Mouse (Mus musculus) CH12.LX (cell line): ENCODE results near the gene Ccdc84. TPM values are rescaled to one million over a fixed set of nuclear protein-coding genes. Genes with fewer than 3 reads are reported as not detected.

ENCODE experiments used
- DNase-seq: peaks from one replicate; pipeline ENCODE4 v3.0.0-alpha.2; 2013; ENCODE audit errors: extremely low read depth
- H3K27ac ChIP-seq: 2 replicates; pipeline ENCODE4 v1.5.1; 2012; ENCODE audit warnings: low read depth, mild to moderate bottlenecking, control low read depth, moderate library complexity; ENCODE audit not compliant: insufficient read depth
- H3K27me3 ChIP-seq: replicated peaks from 2 replicates; pipeline ENCODE3; 2012; ENCODE audit warnings: inconsistent platforms
- H3K36me3 ChIP-seq, 2 experiments: replicated peaks in 1 of 2; 2 replicates each; pipeline versions ENCODE3 to v1.6.1; 2012; ENCODE audit warnings: inconsistent platforms in 1 of 2, low read length in 1 of 2, mild to moderate bottlenecking in 1 of 2, mixed read lengths in 1 of 2, moderate library complexity in 1 of 2; ENCODE audit not compliant: control insufficient read depth in 1 of 2, insufficient read depth in 1 of 2
- H3K4me1 ChIP-seq, 2 experiments: 2 replicates each; pipeline ENCODE4 v1.6.1; 2012; ENCODE audit warnings: inconsistent platforms in 1 of 2, moderate library complexity in 1 of 2; ENCODE audit not compliant: insufficient read depth in 2 of 2, control insufficient read depth in 1 of 2
- H3K4me2 ChIP-seq: 2 replicates; pipeline ENCODE4 v1.6.1; 2012; ENCODE audit warnings: low read depth, mild to moderate bottlenecking, control low read depth; ENCODE audit not compliant: poor library complexity, insufficient read depth, severe bottlenecking
- H3K4me3 ChIP-seq, 3 experiments: fragments of 150-350 bp in 1 of 3; sonication (generic) in 1 of 3; replicated peaks in 1 of 3; 2 replicates each; pipeline versions ENCODE3 to v1.5.1; 2011 to 2012; ENCODE audit warnings: low read depth in 2 of 3, low read length in 2 of 3, mild to moderate bottlenecking in 2 of 3, moderate library complexity in 2 of 3, control low read depth in 1 of 3, improper control_type of control experiment in 1 of 3, inconsistent platforms in 1 of 3, mixed read lengths in 1 of 3; ENCODE audit not compliant: poor library complexity in 1 of 3
- H3K79me2 ChIP-seq: replicated peaks from 2 replicates; pipeline ENCODE4 v1.6.1; 2012; ENCODE audit warnings: mild to moderate bottlenecking, moderate library complexity; ENCODE audit not compliant: control insufficient read depth, poor library complexity, insufficient read depth, severe bottlenecking; ENCODE audit errors: extremely low read depth
- H3K9ac ChIP-seq: 2 replicates; pipeline ENCODE4 v1.6.1; 2012; ENCODE audit warnings: low read depth, mild to moderate bottlenecking, control low read depth, moderate library complexity; ENCODE audit not compliant: insufficient read depth
- H3K9me3 ChIP-seq: replicated peaks from 2 replicates; pipeline ENCODE3; 2012; ENCODE audit warnings: low read length, inconsistent platforms, mixed read lengths
- BHLHE40 ChIP-seq: IDR thresholded peaks from 2 replicates; pipeline ENCODE4 v1.6.1; 2011; ENCODE audit warnings: mild to moderate bottlenecking, low read depth, low read length, improper control_type of control experiment
- CHD1 ChIP-seq: IDR thresholded peaks from 2 replicates; pipeline ENCODE4 v1.6.1; 2012; ENCODE audit warnings: low read depth, low read length, improper control_type of control experiment, inconsistent platforms
- CHD2 ChIP-seq: IDR thresholded peaks from 2 replicates; pipeline ENCODE4 v1.6.1; 2011; ENCODE audit warnings: low read length, improper control_type of control experiment
- CTCF ChIP-seq, 2 experiments: IDR thresholded peaks in 1 of 2; conservative IDR thresholded peaks in 1 of 2; 2 replicates each; pipeline ENCODE4 v1.5.1; 2011 to 2012; ENCODE audit warnings: low read depth in 2 of 2, low read length in 2 of 2, improper control_type of control experiment in 1 of 2, inconsistent platforms in 1 of 2, mild to moderate bottlenecking in 1 of 2, moderate library complexity in 1 of 2
- E2F4 ChIP-seq: IDR thresholded peaks from 2 replicates; pipeline ENCODE4 v1.6.1; 2011; ENCODE audit warnings: low read depth, low read length, improper control_type of control experiment; ENCODE audit not compliant: insufficient replicate concordance
- ELF1 ChIP-seq: IDR thresholded peaks from 2 replicates; pipeline ENCODE4 v1.6.1; 2014; ENCODE audit warnings: low read depth, mild to moderate bottlenecking, inconsistent platforms, low read length, improper control_type of control experiment
- EP300 ChIP-seq: IDR thresholded peaks from 2 replicates; pipeline ENCODE4 v1.6.1; 2011; ENCODE audit warnings: low read length, improper control_type of control experiment
- GABPA ChIP-seq: IDR thresholded peaks from 2 replicates; pipeline ENCODE4 v1.6.1; 2012; ENCODE audit warnings: low read depth, low read length, improper control_type of control experiment, inconsistent platforms; ENCODE audit not compliant: insufficient replicate concordance
- IRF4 ChIP-seq: IDR thresholded peaks from 2 replicates; pipeline ENCODE4 v1.6.1; 2014; ENCODE audit warnings: low read depth, mild to moderate bottlenecking, inconsistent platforms, low read length, improper control_type of control experiment
- JUN ChIP-seq: IDR thresholded peaks from 2 replicates; pipeline ENCODE4 v1.6.1; 2011; ENCODE audit warnings: low read depth, mild to moderate bottlenecking, low read length, improper control_type of control experiment, moderate library complexity; ENCODE audit not compliant: insufficient read depth
- JUND ChIP-seq: conservative IDR thresholded peaks from 2 replicates; pipeline ENCODE4 v1.6.1; 2011; ENCODE audit warnings: low read depth, low read length, improper control_type of control experiment
- KAT2A ChIP-seq: IDR thresholded peaks from 2 replicates; pipeline ENCODE4 v1.6.1; 2012; ENCODE audit warnings: low read length, improper control_type of control experiment, inconsistent platforms; ENCODE audit not compliant: insufficient replicate concordance
- MAFK ChIP-seq: IDR thresholded peaks from 2 replicates; pipeline ENCODE4 v1.6.1; 2011; ENCODE audit warnings: low read length, improper control_type of control experiment; ENCODE audit not compliant: insufficient replicate concordance
- MAX ChIP-seq: IDR thresholded peaks from 2 replicates; pipeline ENCODE4 v1.6.1; 2011; ENCODE audit warnings: low read length, improper control_type of control experiment
- MXI1 ChIP-seq: IDR thresholded peaks from 2 replicates; pipeline ENCODE4 v1.6.1; 2011; ENCODE audit warnings: mild to moderate bottlenecking, low read depth, low read length, improper control_type of control experiment
- MYC ChIP-seq: IDR thresholded peaks from 2 replicates; pipeline ENCODE4 v1.6.1; 2011; ENCODE audit warnings: low read depth, mild to moderate bottlenecking, improper control_type of control experiment, low read length
- NELFE ChIP-seq: IDR thresholded peaks from 2 replicates; pipeline ENCODE4 v1.6.1; 2011; ENCODE audit warnings: low read depth, low read length, improper control_type of control experiment
- PAX5 ChIP-seq: IDR thresholded peaks from 2 replicates; pipeline ENCODE4 v1.6.1; 2012; ENCODE audit warnings: low read length, inconsistent platforms, mixed read lengths
- POLR2A ChIP-seq: IDR thresholded peaks from 2 replicates; pipeline ENCODE4 v1.6.1; 2011; ENCODE audit warnings: low read depth, mild to moderate bottlenecking, improper control_type of control experiment, low read length
- POLR2AphosphoS2 ChIP-seq: IDR thresholded peaks from 2 replicates; pipeline ENCODE4 v1.6.1; 2011; ENCODE audit warnings: low read depth, low read length, improper control_type of control experiment
- RAD21 ChIP-seq: IDR thresholded peaks from 2 replicates; pipeline ENCODE4 v1.6.1; 2011; ENCODE audit warnings: low read depth, mild to moderate bottlenecking, low read length, improper control_type of control experiment, moderate library complexity
- RCOR1 ChIP-seq: conservative IDR thresholded peaks from 2 replicates; pipeline ENCODE4 v1.6.1; 2012; ENCODE audit warnings: low read depth, mild to moderate bottlenecking, inconsistent platforms, low read length, improper control_type of control experiment
- SIN3A ChIP-seq: IDR thresholded peaks from 2 replicates; pipeline ENCODE4 v1.6.1; 2012; ENCODE audit warnings: low read length, improper control_type of control experiment, inconsistent platforms
- SMC3 ChIP-seq: IDR thresholded peaks from 2 replicates; pipeline ENCODE4 v1.6.1; 2011; ENCODE audit warnings: low read depth, low read length, improper control_type of control experiment
- TBP ChIP-seq: conservative IDR thresholded peaks from 2 replicates; pipeline ENCODE4 v1.6.1; 2011; ENCODE audit warnings: low read depth, low read length, improper control_type of control experiment
- TCF12 ChIP-seq: IDR thresholded peaks from 2 replicates; pipeline ENCODE4 v1.6.1; 2014; ENCODE audit warnings: low read depth, mild to moderate bottlenecking, inconsistent platforms, low read length, improper control_type of control experiment
- UBTF ChIP-seq: IDR thresholded peaks from 2 replicates; pipeline ENCODE4 v1.6.1; 2012; ENCODE audit warnings: low read depth, mild to moderate bottlenecking, inconsistent platforms, low read length, improper control_type of control experiment, moderate library complexity
- USF1 ChIP-seq: IDR thresholded peaks from 2 replicates; pipeline ENCODE4 v1.6.1; 2014; ENCODE audit warnings: low read depth, mild to moderate bottlenecking, inconsistent platforms, low read length, improper control_type of control experiment
- ZC3H11A ChIP-seq: IDR thresholded peaks from 2 replicates; pipeline ENCODE4 v1.6.1; 2012; ENCODE audit warnings: low read depth, mild to moderate bottlenecking, inconsistent platforms, low read length, improper control_type of control experiment
- ZKSCAN1 ChIP-seq: IDR thresholded peaks from 2 replicates; pipeline ENCODE4 v1.6.1; 2012; ENCODE audit warnings: low read depth, inconsistent platforms, low read length, improper control_type of control experiment, borderline replicate concordance
- ZNF384 ChIP-seq: IDR thresholded peaks from 2 replicates; pipeline ENCODE4 v1.6.1; 2012; ENCODE audit warnings: low read depth, low read length, improper control_type of control experiment, inconsistent platforms
- dilution Hi-C: fragments of 300-500 bp; cut with MboI; formaldehyde crosslinking; loops from 2 replicates; pipeline ENCODE4 v1.14.3; 2020; ENCODE audit warnings: low sequenced_read_pairs; ENCODE audit not compliant: extremely low pct_unique_long_range_greater_than_20kb, extremely low pct_ligation_motif_present
- in situ Hi-C: fragments of 300-500 bp; cut with MboI; formaldehyde crosslinking; loops from 3 replicates; pipeline ENCODE4 v1.14.3; 2019; ENCODE audit warnings: low sequenced_read_pairs, low pct_ligation_motif_present, low pct_unique_long_range_greater_than_20kb, mixed read lengths
- polyA plus RNA-seq: library from polyadenylated mRNA; unstranded; fragments of >175 nt; gene quantifications from 2 replicates; pipeline ENCODE4 v1.2.1, GENCODE M21; 2012; ENCODE audit warnings: low read depth; ENCODE audit not compliant: insufficient read length
- total RNA-seq, 2 experiments: library from RNA; depleted of rRNA; stranded (reverse); fragments of 300-350 nt in 1 of 2; fragments of >200 nt in 1 of 2; gene quantifications; 2 replicates each; pipeline ENCODE4 v1.2.3; 2012 to 2014

Ccdc84 gene
- total and polyA plus RNA-seq, 3 experiments: 18.3 to 25.4 (median 21.7) TPM

DNA sequence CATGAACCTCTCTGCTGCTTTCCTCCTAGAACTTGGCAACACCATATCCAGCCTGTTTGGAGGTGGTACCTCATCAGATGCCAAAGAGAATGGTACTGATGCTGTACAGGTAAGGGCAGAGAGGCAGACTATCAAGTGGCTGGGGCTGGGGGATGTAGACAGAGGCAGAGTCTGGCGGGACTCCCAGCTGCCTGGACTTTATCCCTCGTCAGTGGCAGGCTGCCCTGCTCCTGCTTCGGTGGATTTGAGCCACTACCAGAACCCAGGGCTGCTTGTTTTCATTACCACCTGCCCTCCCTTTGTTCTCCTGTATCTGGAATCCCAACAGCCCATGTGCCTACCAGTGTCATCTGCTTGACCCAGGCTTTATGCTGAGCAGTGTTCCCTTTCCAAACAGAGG lies 31.1 kb downstream of the Ccdc84 start:
- Histone ChIP-seq H3K79me2 (no peaks in the 10 kb centered on the region; the same call in 1 of the 2 replicates), H3K4me3 (no peak overlapping the region), H3K9me3 (no peaks in the 10 kb centered on the region), H3K4me1 (no peaks in the 10 kb centered on the region), H3K36me3 (peaks cover 83 to 97% of the 10 kb centered on the region in 2 experiments), H3K9ac (no peak overlapping the region), H3K4me2 (no peak overlapping the region), H3K27ac (no peak overlapping the region), H3K27me3 (no peaks in the 10 kb centered on the region)
- dilution Hi-C loops (no loop called here), in situ Hi-C loops (no loop called here)
- no peak for DNase-seq
- no peak for TF ChIP-seq EP300
- no peak for TF ChIP-seq PAX5
- TF ChIP-seq CTCF (conservative IDR thresholded peaks at IDR 0.05 in 1 of 2, IDR thresholded peaks at IDR 0.05 in 1 of 2; ENCODE audit: low read depth in 2 of 2, low read length in 2 of 2): no peak
- no peak for TF ChIP-seq ZKSCAN1
- TF ChIP-seq UBTF: no peak
- no peak for TF ChIP-seq RCOR1
- TF ChIP-seq POLR2A: no peak
- TF ChIP-seq ELF1: no peak
- no peak for TF ChIP-seq CHD1
- TF ChIP-seq KAT2A: no peak
- no peak for TF ChIP-seq TCF12
- no peak for TF ChIP-seq POLR2AphosphoS2
- no peak for TF ChIP-seq ZNF384
- no peak for TF ChIP-seq JUND
- TF ChIP-seq NELFE: no peak
- TF ChIP-seq SMC3: no peak
- TF ChIP-seq ZC3H11A: no peak
- TF ChIP-seq JUN: no peak
- TF ChIP-seq, all 38 proteins: peak for 0

DNA sequence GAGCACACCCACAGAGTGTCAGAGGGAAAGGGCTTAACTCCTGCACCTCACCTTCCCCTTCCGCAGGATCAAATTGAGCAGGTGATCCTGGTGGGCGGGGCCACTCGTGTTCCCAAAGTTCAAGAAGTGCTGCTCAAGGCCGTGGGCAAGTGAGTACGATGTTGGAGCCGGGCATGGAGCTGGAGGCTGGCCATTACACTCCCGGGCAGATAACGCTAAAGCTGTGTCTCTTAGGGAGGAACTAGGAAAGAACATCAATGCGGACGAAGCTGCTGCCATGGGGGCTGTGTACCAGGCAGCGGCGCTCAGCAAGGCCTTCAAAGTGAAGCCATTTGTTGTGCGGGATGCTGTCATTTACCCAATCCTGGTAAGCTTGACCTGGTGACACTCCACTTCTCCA lies 33.8 kb downstream of the Ccdc84 start:
- Histone ChIP-seq H3K4me1 (peaks cover 7 to 19% of the 10 kb centered on the region in 2 experiments), H3K9ac (no peak overlapping the region), H3K27me3 (no peaks in the 10 kb centered on the region), H3K36me3 (peaks cover 80 to 93% of the 10 kb centered on the region in 2 experiments), H3K4me3 (no peak overlapping the region), H3K79me2 (peaks cover 17% of the 10 kb centered on the region), H3K4me2 (no peak overlapping the region), H3K27ac (no peak overlapping the region), H3K9me3 (no peaks in the 10 kb centered on the region)
- no peak for DNase-seq
- TF ChIP-seq MAFK: no peak
- no peak for TF ChIP-seq JUN
- TF ChIP-seq JUND: no peak
- TF ChIP-seq MYC: no peak
- TF ChIP-seq IRF4: no peak
- TF ChIP-seq MXI1: no peak
- TF ChIP-seq BHLHE40: no peak
- TF ChIP-seq E2F4: no peak
- TF ChIP-seq USF1: no peak
- TF ChIP-seq NELFE: no peak
- TF ChIP-seq CTCF (conservative IDR thresholded peaks at IDR 0.05 in 1 of 2, IDR thresholded peaks at IDR 0.05 in 1 of 2; ENCODE audit: low read depth in 2 of 2, low read length in 2 of 2): no peak
- no peak for TF ChIP-seq MAX
- TF ChIP-seq RAD21: no peak
- TF ChIP-seq POLR2AphosphoS2: no peak
- TF ChIP-seq TBP: no peak
- TF ChIP-seq ELF1: no peak
- no peak for TF ChIP-seq CHD2
- no peak for TF ChIP-seq SIN3A
- no peak for TF ChIP-seq GABPA
- in situ Hi-C loops (no loop called here), dilution Hi-C loops (no loop called here)
